Mouse (Mus musculus) ES-CJ7 (cell line): ENCODE results near the gene Il12rb1.
A peak's percentile ranks its signal among the peaks of the same experiment; 100 is the strongest.

Source experiments
- DNase-seq: peaks from one replicate; pipeline ENCODE4 v3.0.0; 2011; ENCODE audit warnings: low read depth, low spot score

Il12rb1 gene

GRCm38 (mm10) chr8:70773833-70774232 is 34.4 kb upstream of the Il12rb1 start:
- DNase-seq, result no peak

GRCm38 (mm10) chr8:70774740-70775139 is 33.5 kb upstream of the Il12rb1 start:
- no peak for DNase-seq

DNA sequence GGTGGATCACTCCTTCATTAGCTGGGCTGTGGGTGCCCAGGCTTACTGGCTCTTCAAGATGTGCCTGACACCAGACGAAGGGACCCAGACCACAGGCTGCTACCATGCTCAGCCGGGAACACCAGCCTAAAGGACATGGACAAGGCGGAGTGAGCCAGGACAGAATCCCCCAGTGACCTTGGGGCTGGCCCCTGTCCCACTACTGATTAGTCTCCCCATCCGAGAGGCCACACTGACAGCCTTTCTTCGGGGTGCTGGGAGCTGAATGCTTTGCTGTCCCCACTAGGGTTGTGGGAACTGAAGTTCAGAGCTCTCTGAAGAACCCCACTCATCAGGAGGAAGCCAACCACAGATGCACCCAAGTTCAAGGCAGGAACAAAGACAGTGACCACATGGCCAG is 33.0 kb upstream of the Il12rb1 start:
- no peak for DNase-seq

DNA sequence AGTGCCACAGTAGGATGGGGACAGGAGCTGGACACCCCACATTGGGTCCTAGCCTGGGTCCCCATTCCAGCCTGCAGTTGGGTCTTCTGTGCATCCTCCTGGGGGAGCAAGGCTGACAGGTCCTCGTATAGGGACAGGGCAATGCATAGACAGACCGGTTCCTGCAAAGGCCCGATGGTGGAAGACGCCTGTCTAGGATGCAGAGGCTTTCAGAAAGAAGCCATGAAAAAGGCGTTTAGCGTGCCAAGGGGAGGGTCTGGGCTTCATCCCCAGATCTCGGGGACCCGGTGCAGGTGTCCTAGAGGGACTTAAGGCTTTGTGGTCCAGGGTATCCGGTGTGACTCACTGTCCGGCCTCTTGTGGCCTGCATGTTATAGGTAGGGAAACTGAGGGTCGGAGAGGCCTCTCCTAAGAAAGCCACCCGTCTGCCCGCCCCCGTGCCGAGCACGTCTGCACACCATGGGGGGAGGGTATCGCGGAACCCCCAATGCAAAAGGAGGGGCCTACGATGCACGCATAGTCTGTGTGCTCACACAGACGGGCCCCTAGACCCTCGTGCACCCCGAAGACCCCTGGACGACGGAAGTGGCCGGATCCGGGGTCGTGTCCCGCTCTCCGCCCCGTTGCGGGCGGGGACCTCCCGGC is 32.3 kb upstream of the Il12rb1 start:
- no peak for DNase-seq

GRCm38 (mm10) chr8:70776496-70777444 is 31.5 kb upstream of the Il12rb1 start, which contains the start of gene Pik3r2:
TSS of gene Pik3r2 (minus strand) at chr8:70776713.
- peak; percentile 96 for DNase-seq

DNA sequence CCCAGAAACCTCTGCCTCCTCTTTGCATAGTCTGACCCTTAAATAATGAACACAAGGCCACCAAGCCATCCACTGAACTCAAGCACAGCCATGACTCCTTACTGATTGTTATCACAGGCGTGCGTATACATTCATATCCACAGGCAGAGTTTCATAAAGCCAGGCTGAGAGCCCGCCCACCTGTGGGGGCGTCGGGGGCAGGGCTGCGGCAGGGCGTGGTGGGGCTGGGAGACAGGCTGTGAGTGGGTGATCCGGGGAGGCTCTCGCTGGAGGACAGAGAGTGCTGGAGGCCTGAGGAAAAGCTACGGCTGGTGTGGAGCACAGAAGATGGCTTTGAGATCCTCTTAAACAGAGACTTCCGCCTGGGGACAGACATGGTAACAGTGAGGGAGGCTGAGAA is 28.2 kb upstream of the Il12rb1 start:
- no peak for DNase-seq

GRCm38 (mm10) chr8:70786291-70787050 is 21.8 kb upstream of the Il12rb1 start:
- no peak for DNase-seq

DNA sequence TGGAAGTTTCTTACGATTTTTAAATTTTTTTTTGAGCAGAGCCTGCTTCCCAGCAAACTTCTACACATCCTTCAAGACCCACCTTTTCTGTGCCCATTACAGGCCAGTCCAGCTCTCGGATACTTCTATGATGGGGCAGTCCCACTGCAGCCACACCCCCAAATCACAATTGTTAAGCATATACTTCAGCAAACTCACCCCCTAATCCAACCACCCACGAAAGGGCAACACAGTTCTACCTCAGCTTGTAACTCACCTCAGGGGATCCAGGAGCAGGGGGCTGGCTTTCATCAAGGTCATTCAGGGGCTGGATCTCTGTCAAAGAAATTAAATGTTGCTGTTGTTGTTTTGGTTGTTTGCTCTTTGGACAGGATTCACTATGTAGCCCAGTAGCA is 21.2 kb upstream of the Il12rb1 start:
- no peak for DNase-seq

GRCm38 (mm10) chr8:70787941-70788667 is 20.1 kb upstream of the Il12rb1 start:
- DNase-seq, result peak; percentile 95

DNA sequence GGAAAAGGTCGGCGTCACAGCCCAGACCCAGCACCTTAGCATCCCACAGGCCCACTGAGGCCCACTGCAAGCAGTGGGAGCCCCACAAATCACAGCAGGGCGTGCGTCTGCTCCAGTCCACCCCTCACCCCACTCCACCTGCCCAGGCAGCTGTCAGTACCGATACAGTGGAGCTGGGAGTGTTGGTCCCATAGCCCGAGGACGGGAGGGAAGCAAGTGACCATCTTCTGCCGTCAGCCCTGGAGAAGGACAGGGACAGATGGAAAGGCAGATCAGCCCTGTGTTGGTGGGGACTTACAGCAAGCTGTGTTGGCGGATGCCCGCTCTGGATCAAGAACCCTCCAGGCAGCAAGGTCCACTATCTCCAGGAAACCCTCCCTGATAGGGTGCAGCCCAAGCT is 19.2 kb upstream of the Il12rb1 start:
- DNase-seq, result no peak

DNA sequence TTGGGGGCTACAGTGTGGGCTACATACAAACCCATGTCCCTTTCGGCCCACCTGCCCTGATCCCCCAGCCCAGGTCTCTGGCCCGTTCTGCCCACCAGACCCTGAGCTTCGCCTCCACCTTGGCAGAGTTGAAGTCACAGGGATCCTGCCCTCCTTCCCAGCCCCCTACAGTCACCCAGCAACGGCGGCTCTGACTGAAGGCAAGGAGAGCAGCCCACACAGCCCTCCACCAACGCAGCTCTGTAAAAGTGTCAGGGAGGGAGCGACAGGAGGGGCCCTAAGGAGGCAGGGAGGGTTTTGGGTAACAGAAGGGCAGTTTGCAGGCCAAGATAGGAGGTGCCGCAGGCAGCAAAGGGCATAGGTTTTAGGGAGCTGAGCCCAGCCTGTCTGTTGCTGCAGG is 17.4 kb upstream of the Il12rb1 start:
- DNase-seq, result no peak

DNA sequence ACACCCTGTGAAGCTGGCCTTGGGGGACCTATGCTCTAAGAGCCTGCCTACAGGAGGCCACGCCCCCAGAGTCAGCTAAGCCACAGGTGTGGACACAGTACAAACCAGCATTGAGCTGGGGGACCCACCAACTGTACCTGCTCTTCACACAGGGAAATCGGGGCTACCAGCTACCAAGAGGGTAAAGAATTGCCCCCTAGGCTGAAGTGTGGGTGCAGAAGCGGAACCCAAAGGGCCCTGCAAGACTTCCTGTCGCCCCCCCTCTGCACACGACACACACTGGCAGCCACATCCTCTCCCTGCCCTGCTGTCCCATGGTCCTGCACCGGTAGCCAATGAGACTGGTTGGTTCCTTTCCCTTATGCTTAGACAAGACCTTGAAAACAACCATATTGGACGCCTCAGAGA is 17.0 kb upstream of the Il12rb1 start:
- DNase-seq, result no peak

GRCm38 (mm10) chr8:70791975-70792691 is 16.1 kb upstream of the Il12rb1 start:
- peak; percentile 99 for DNase-seq

- DNase-seq, result peak; percentile 99
Measured at GRCm38 (mm10) chr8:70792700-70793099, 15.5 kb upstream of the Il12rb1 start.

DNA sequence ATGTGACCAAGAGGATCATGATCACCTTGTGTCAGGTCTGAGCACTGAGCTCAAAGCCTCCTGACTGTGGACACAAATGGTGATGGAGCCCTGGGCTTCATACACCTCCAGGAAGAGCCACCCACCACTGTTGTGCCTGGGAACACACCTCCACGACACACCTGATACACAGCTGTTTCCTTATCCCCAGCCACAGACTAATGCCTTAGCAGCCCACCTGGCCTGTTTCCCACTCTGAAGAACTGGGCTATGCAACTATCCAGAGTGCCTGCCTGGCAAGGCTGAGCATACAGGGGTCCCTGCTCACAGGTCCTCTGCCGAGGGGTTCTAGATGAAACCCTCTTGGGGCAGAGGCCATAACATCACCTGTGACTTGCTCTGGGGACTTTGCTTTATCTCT is 14.0 kb upstream of the Il12rb1 start:
- DNase-seq, result no peak

DNA sequence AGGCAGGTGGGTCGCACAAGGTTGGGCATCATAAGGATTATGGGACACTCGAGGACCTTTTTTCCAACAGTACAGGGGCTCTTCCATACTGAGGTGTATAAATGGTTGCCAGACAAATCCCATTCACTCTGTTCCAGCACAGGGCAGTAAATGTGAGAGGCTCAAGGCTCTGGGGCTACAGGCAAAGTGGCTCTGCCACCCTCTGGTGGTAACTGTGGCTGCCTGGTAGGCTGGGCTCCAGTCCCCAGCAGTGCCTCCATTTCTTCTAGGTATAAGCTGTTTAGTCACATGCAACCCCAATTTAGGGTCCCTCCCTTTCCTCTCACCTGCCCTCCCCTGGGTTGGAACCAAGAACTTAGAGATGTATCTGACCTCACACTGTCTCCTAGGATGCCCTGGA is 12.9 kb upstream of the Il12rb1 start:
- DNase-seq, result no peak

GRCm38 (mm10) chr8:70796403-70797080 is 11.7 kb upstream of the Il12rb1 start:
- no peak for DNase-seq

- peak; percentile 100 for DNase-seq
Measured at GRCm38 (mm10) chr8:70797081-70798070, 10.9 kb upstream of the Il12rb1 start.

DNA sequence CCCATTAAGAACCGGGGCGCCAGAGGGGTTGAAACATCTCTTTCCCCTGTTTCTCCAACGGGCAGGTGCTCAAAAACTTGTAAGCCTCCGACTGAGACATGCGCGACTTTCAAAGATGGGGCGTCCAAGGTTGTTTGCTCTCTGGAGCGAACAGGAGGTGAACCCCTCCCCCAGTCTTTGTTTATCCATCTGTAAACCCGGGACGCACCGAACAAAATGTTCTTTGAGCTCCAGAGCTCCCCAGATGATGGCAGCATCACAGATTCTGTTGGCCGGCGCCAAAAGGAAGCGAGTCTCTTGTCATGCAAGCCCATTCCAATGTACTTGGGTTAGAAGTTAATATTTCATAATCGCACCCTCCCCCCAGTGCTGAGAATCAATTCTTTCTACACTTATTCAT is 10.0 kb upstream of the Il12rb1 start:
- DNase-seq, result no peak
